Mouse (Mus musculus) gastrocnemius, postnatal 14 days (tissue): Measurements from ENCODE around the gene Tmc2. TPM values are rescaled to one million over a fixed set of nuclear protein-coding genes. Genes with fewer than 3 reads are reported as not detected.

ENCODE experiments used
- DNase-seq: peaks from one replicate; pipeline ENCODE4 v3.0.0; 2021; ENCODE audit warnings: mixed read lengths
- intact Hi-C: fragments of 180-260 bp; cut with DNase I; formaldehyde crosslinking; loops from one replicate; pipeline ENCODE4 v1.15.1; 2025; ENCODE audit warnings: low total_unique reads
- long read RNA-seq, 2 experiments: library from polyadenylated mRNA; stranded (forward); transcript quantifications; one replicate each; pipeline ENCODE4 v2.0.0; 2021
- total RNA-seq, 2 experiments: library from RNA; stranded (reverse); gene quantifications; 2 replicates each; pipeline ENCODE4 v1.2.3; 2021

The Tmc2 gene
- not detected for total RNA-seq
- long read RNA-seq, experiment 1, result 0 reads
- long read RNA-seq, experiment 2, result 0 reads

GRCm38 (mm10) chr2:130194894-130195293 lies at the start of gene Tmc2:
Gene Tmc2 (plus strand): TSS chr2:130195194.
- intact Hi-C loops, result no loop called here
- no peak for DNase-seq

GRCm38 (mm10) chr2:130146089-130146668 lies 48.8 kb upstream of the Tmc2 start:
- DNase-seq, result no peak
- intact Hi-C loops, result no loop called here

GRCm38 (mm10) chr2:130155171-130155570 lies 39.8 kb upstream of the Tmc2 start:
- intact Hi-C loops, result no loop called here
- no peak for DNase-seq

GRCm38 (mm10) chr2:130155851-130156250 lies 39.1 kb upstream of the Tmc2 start:
- no peak for DNase-seq
- intact Hi-C loops, result no loop called here

GRCm38 (mm10) chr2:130157231-130158087 lies 37.5 kb upstream of the Tmc2 start:
- DNase-seq, result no peak
- intact Hi-C loops, result no loop called here

GRCm38 (mm10) chr2:130158088-130158437 lies 36.9 kb upstream of the Tmc2 start:
- intact Hi-C loops, result no loop called here
- no peak for DNase-seq

GRCm38 (mm10) chr2:130162701-130163100 lies 32.3 kb upstream of the Tmc2 start:
- no peak for DNase-seq
- intact Hi-C loops, result loop anchor here (5.0 kb wide), 1 partner anchor 90 kb away; no protein-coding TSS in a partner anchor

- intact Hi-C loops, result no loop called here
Observed at GRCm38 (mm10) chr2:130166311-130167214, 28.4 kb upstream of the Tmc2 start.

GRCm38 (mm10) chr2:130167861-130168260 lies 27.1 kb upstream of the Tmc2 start:
- DNase-seq, result peak; percentile 58
- intact Hi-C loops, result no loop called here

More at GRCm38 (mm10) chr2:130166311-130167214, 28.4 kb upstream of the Tmc2 start:
- DNase-seq, result no peak

GRCm38 (mm10) chr2:130171674-130172073 lies 23.3 kb upstream of the Tmc2 start:
- intact Hi-C loops, result loop anchor here (10.0 kb wide), 1 partner anchor 287 kb away; no protein-coding TSS in a partner anchor
- no peak for DNase-seq

- intact Hi-C loops, result loop anchor here (10.0 kb wide), 1 partner anchor 292 kb away; no protein-coding TSS in a partner anchor
- DNase-seq, result no peak
Observed at GRCm38 (mm10) chr2:130176820-130177219, 18.2 kb upstream of the Tmc2 start.

- intact Hi-C loops, result loop anchor here (10.0 kb wide), 1 partner anchor 294 kb away; no protein-coding TSS in a partner anchor
- peak; percentile 10 for DNase-seq
Observed at GRCm38 (mm10) chr2:130178381-130178705, 16.7 kb upstream of the Tmc2 start.

- DNase-seq, result peak; percentile 91
- intact Hi-C loops, result loop anchor here (10.0 kb wide), 1 partner anchor 294 kb away; no protein-coding TSS in a partner anchor
Observed at GRCm38 (mm10) chr2:130178706-130179506, 16.1 kb upstream of the Tmc2 start, which contains the start of gene Snrpb. Gene Snrpb (minus strand): TSS chr2:130179403.

- intact Hi-C loops, result loop anchor here (10.0 kb wide), 1 partner anchor 295 kb away; no protein-coding TSS in a partner anchor
- DNase-seq, result no peak
Observed at GRCm38 (mm10) chr2:130179507-130180019, 15.4 kb upstream of the Tmc2 start.

- DNase-seq, result no peak
- intact Hi-C loops, result no loop called here
Observed at GRCm38 (mm10) chr2:130188391-130188790, 6.6 kb upstream of the Tmc2 start.

GRCm38 (mm10) chr2:130200961-130201360 lies 6.0 kb downstream of the Tmc2 start:
- no peak for DNase-seq
- intact Hi-C loops, result no loop called here

- DNase-seq, result no peak
- intact Hi-C loops, result no loop called here
Observed at GRCm38 (mm10) chr2:130207376-130207775, 12.4 kb downstream of the Tmc2 start.

GRCm38 (mm10) chr2:130207996-130208395 lies 13.0 kb downstream of the Tmc2 start:
- intact Hi-C loops, result no loop called here
- DNase-seq, result no peak

- intact Hi-C loops, result no loop called here
- DNase-seq, result no peak
Observed at GRCm38 (mm10) chr2:130209636-130210035, 14.6 kb downstream of the Tmc2 start.
